Mouse (Mus musculus): ENCODE measurements around the gene Itgb2l.
"Not testable (repeated sequence)": the region's sequence is repeated elsewhere in the genome, so short reads cannot be mapped to it uniquely, and the experiment has no call there.

Gene Itgb2l

DNA sequence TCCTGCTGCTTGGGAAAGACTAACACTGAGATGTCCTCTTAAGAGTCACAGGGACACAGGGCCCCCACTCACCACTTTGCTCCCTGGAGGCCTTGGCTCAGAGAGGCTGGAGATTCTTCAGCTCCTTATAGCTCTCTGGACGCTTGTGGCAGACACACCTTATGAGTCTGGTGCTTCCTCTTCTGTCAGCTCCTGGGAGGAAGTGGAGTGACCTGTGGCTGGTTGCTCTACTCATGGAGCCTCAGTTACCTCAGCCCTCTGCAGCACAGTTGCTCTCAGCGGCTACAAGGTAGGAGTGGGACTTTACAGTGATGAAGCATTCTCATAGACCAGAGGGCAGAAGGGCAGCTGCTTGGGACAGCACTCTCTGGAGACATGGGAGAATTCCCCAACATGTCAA lies at the start of gene Itgb2l:
Itgb2l (minus strand) TSS at position 152 of the 400 bp plus-strand sequence.
- no peak for DNase-seq (ENCODE audit: extremely low spot score, low spot score)

GRCm38 (mm10) chr16:96491530-96491929 lies 48.1 kb upstream of the Itgb2l start:
- DNase-seq (ENCODE audit: extremely low spot score, low spot score), result no peak

DNA sequence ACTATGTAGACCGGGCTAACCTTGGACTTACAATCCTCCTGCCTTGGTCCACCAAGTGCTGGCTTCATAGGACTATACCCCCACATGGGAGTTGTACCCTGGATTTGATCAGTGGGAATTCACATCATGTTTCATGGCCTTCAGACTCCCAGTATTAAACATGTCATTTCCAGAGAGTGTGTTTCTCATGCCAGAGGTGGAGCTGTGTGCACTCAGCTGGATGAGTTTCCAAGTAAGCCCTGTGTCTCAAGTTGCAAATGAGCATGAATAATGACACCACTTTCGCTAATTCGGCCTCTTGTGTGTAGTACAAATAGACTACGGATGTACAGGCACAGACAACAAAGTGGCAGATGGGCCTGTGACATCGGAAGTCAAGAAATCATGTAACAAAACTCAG lies 44.6 kb upstream of the Itgb2l start:
- no peak for DNase-seq (ENCODE audit: extremely low spot score, low spot score)

DNA sequence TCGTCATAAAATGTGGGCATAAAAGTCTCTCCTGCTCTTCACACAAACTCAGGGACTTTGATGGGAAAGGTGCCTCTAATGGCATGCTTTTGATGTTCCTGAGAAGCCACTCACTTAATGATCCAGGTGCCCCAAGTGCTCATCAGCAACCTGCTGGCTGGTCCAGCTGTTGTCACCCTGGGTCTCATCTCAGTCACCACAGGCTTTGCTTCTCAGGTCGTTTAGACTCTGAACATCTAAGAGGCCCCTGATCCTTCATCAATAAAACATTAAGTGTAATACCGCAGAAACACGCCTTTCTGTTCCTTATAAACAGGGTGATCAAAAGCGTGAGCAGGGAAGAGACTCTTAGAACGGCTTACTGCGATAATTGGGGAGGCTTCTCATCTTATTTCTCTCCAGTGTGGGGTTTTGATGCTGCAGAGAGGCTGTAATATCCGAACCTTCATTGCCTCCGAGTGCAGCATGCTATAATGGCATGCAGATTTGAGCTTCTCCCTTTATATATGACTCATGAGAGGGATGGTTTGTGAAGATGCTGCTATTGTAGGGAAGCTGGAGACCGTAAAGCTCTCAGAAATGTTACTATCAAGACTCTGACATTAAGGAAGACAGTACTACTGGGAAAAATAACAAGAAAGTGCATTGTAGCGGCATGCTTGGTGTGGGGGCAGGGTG lies 43.7 kb upstream of the Itgb2l start:
- no peak for DNase-seq (ENCODE audit: extremely low spot score, low spot score)

DNA sequence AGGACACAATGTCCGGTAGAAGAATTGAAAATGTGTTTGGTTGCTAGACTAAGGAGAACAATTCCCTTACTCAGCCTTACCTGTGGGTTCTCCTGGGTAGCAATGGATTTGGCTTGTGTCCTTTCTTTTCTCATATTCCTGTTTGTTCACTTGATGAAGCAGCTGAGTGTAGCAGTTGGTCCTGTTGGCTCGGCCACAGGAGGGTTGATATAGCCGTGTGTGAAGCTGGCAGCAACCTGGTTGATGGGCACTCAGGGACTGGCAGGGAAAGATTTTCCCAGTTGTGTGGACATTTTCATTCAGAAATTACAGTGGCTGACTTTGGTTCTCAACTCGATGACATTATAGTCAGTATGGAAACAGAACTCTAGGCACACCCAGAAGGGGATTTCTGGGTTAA lies 38.4 kb upstream of the Itgb2l start:
- DNase-seq (ENCODE audit: extremely low spot score, low spot score), result no peak

DNA sequence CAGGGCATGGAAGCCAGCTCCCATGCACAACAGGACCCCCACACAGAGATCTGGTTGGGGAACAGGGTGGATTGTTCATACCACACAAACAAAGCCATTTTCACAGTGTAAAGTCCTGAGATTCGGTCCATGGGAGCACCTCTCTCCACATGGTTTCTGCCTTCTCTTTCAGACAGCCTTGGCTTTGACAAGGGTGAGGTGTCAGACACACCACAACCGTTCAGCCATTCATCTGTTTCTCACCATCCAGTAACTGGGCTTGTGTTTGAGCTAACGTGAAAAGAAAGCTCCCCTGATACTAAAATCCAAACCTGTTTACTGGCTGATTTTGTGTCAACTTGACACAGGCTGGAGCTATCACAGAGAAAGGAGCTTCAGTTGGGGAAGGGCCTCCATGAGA lies 30.8 kb upstream of the Itgb2l start:
- DNase-seq (ENCODE audit: extremely low spot score, low spot score), result no peak

GRCm38 (mm10) chr16:96472816-96473215 lies 29.4 kb upstream of the Itgb2l start:
- DNase-seq (ENCODE audit: extremely low spot score, low spot score), result peak; percentile 24

GRCm38 (mm10) chr16:96472361-96472760 lies 28.9 kb upstream of the Itgb2l start:
- DNase-seq (ENCODE audit: extremely low spot score, low spot score), result no peak

DNA sequence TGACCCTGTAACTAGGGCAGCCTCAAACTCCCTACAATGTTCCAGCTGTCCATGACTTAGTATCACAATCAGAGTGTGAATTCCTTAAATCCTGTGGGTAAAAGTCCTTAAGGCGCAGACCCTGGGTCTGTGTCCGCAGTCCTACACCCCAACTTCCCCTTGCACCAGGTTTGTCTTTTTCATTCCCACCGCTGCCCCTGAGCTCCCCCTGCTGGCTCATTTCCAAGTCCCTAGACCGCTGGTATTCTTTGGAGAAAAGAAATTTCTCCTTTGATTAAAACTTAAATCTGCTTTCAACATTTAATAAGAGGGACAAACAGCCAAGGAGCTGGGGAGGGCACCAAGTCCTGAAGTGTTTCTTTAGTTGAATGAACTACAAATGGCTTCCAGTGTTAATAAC lies 26.2 kb upstream of the Itgb2l start:
- DNase-seq (ENCODE audit: extremely low spot score, low spot score), result no peak

- DNase-seq (ENCODE audit: extremely low spot score, low spot score), result no peak
These were observed 25.3 kb upstream of the Itgb2l start for GRCm38 (mm10) chr16:96468698-96469097.

- DNase-seq (ENCODE audit: extremely low spot score, low spot score), result no peak
These were observed 24.6 kb upstream of the Itgb2l start for GRCm38 (mm10) chr16:96468011-96468410.

DNA sequence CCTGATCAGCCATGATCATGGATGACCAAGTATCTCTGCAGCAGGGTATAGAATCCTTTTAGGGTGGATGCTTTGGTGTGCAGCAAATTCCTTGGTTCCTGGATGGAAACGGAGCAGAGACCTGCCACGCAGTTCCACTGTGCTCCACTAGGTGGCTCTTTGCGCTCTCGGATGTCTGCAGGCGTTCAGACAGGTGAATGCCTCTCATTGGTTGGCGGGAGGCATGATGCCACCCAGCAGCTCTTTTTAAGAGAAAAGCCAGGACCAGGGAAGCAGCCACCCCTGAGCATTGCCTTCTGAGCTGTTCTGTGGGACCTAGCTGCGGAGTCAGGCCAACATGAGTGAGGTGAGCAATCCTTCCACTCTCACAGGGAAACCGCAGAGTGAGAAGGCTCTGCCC lies 24.0 kb upstream of the Itgb2l start, which contains the start of gene Pcp4:
Pcp4 (plus strand) TSS at position 162 of the 400 bp plus-strand sequence.
- DNase-seq (ENCODE audit: extremely low spot score, low spot score), result peak; percentile 86

DNA sequence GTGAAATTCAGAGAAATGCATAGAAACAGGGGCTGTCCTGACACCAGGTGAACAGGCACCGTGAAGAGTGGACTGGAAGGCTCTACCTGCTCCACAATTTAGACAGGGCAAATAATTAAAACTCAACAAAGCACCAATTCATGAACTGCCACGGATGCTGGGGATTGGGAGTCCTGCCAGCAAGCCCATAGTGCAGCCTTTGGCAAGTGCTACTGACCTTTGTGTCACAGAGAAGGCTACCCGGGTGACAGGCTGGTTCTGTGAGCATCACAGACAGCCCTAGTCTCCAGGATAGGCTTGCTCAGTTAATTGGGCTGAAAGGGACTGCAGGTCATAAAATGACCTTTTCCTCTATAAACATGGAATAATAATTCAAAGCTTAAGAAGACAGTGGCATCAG lies 17.4 kb upstream of the Itgb2l start:
- no peak for DNase-seq (ENCODE audit: extremely low spot score, low spot score)

GRCm38 (mm10) chr16:96459356-96459755 lies 15.9 kb upstream of the Itgb2l start:
- DNase-seq (ENCODE audit: extremely low spot score, low spot score), result no peak

DNA sequence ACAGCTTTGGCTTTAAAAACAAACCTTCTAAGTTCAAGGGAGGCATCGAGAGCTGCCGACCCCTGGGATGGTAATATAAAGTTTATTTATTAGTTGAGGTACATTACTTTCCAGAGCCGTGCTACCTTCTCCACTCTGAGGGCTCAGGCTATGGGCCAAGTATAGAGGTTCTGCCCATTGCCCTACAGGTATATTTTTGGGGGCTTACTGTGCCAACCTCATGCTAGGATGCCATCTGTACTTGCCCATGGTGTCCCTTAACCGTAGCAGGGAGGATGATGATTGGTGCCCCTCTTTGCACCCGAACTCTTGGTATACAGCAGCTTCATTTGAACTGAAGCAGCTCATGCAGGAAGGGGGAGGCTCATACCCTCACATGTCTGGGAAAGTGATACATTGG lies 14.2 kb upstream of the Itgb2l start:
- no peak for DNase-seq (ENCODE audit: extremely low spot score, low spot score)

- DNase-seq (ENCODE audit: extremely low spot score, low spot score), result no peak
These were observed 10.7 kb upstream of the Itgb2l start for GRCm38 (mm10) chr16:96454086-96454485.

DNA sequence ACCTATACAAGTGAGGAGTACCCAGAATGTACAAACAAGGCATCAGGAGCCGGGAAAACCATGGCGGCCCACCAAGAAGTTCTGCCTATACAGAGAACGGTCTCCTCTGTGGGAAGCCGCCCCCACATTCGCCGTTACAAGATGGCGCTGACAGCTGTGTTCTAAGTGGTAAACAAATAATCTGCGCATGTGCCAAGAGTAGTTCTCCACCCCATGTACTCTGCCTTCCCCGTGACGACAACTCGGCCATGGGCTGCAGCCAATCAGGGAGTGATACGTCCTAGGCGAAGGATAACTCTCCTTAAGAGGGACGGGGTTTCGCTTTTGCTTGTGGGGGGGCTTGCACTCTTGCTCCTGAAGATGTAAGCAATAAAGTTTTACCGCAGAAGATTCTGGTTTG lies 7.5 kb upstream of the Itgb2l start:
- not testable (repeated sequence) for DNase-seq (ENCODE audit: extremely low spot score, low spot score)

- no peak for DNase-seq (ENCODE audit: extremely low spot score, low spot score)
These were observed 1.6 kb downstream of the Itgb2l start for GRCm38 (mm10) chr16:96441826-96442225.

GRCm38 (mm10) chr16:96440871-96441270 lies 2.5 kb downstream of the Itgb2l start:
- no peak for DNase-seq (ENCODE audit: extremely low spot score, low spot score)

- DNase-seq (ENCODE audit: extremely low spot score, low spot score), result no peak
These were observed 3.7 kb downstream of the Itgb2l start for GRCm38 (mm10) chr16:96439682-96440081.

- no peak for DNase-seq (ENCODE audit: extremely low spot score, low spot score)
These were observed 4.5 kb downstream of the Itgb2l start for GRCm38 (mm10) chr16:96438946-96439345.

DNA sequence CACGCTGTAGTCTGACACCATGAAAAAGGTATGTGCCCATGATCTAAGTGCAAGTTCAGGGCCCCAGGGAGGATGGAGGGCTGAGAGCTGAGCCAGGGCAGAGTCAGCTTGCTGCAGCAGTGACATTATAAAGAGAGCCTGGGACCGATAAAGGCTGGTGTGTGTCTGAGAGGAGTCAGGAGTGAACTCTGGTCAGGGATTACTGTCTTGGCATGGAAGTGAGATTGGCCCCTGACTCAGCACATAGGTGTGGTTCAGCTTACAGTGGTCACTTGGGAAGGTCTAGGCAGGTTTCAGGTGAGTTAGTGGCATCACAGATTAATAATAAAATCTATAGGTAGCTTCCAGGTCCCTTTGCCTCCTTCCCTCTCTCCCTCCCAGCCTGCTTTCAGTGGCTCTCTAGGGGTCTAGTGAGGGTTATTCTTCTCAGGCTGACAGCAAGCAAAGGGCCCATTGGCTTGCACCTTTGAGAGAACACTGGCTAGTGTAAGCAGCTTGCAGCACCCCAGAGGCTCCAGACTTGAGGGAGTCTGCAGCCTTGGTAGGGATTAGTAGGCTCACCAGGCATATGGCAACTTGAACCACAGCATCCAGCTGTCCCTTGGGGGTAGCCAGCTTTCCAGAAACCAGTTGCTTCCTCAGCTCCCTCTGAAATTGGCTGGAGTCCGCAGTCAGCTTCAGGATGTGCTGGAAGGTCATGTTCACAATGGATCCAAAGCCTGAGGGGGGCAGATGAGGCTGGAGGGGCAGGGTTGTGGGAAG lies 9.2 kb downstream of the Itgb2l start:
- DNase-seq (ENCODE audit: extremely low spot score, low spot score), result no peak

- no peak for DNase-seq (ENCODE audit: extremely low spot score, low spot score)
These were observed 10.2 kb downstream of the Itgb2l start for GRCm38 (mm10) chr16:96433266-96433665.

Data from neural tube, embryonic 10.5 days (tissue).